Mouse (Mus musculus) liver, embryonic 15.5 days (tissue): ENCODE results near the gene Aldh3a2. TPM values are rescaled to one million over a fixed set of nuclear protein-coding genes. Genes with fewer than 3 reads are reported as not detected.
"Not testable (repeated sequence)": the region's sequence is repeated elsewhere in the genome, so short reads cannot be mapped to it uniquely, and the experiment has no call there.

Experiments
- ATAC-seq: fragments of 200-750 bp; cut with Nextera tagmentation; 2 replicates; pipeline ENCODE4 v1.8.0; 2017; ENCODE audit warnings: moderate number of reproducible peaks, mild to moderate bottlenecking, moderate library complexity; ENCODE audit not compliant: insufficient read depth
- H3K27ac ChIP-seq: fragments of 300-500 bp; sonication (generic); replicated peaks from 2 replicates; pipeline ENCODE4 v1.5.1; 2015; ENCODE audit warnings: mild to moderate bottlenecking, inconsistent platforms
- H3K27me3 ChIP-seq: fragments of 300-500 bp; sonication (generic); 2 replicates; pipeline ENCODE4 v1.6.1; 2015; ENCODE audit warnings: mild to moderate bottlenecking, inconsistent platforms
- H3K36me3 ChIP-seq: fragments of 300-500 bp; sonication (generic); replicated peaks from 2 replicates; pipeline ENCODE4 v1.6.1; 2015; ENCODE audit warnings: moderate library complexity, mild to moderate bottlenecking, inconsistent platforms
- H3K4me1 ChIP-seq: fragments of 300-500 bp; sonication (generic); replicated peaks from 2 replicates; pipeline ENCODE4 v1.6.1; 2015; ENCODE audit warnings: inconsistent platforms
- H3K4me2 ChIP-seq: fragments of 300-500 bp; sonication (generic); 2 replicates; pipeline ENCODE4 v1.6.1; 2015; ENCODE audit warnings: moderate library complexity, mild to moderate bottlenecking, inconsistent platforms
- H3K4me3 ChIP-seq: fragments of 300-500 bp; sonication (generic); replicated peaks from 2 replicates; pipeline ENCODE4 v1.5.1; 2015; ENCODE audit warnings: mild to moderate bottlenecking, inconsistent platforms
- H3K9ac ChIP-seq: fragments of 300-500 bp; sonication (generic); 2 replicates; pipeline ENCODE4 v1.6.1; 2015; ENCODE audit warnings: moderate library complexity, mild to moderate bottlenecking, inconsistent platforms
- H3K9me3 ChIP-seq: fragments of 300-500 bp; sonication (generic); replicated peaks from 2 replicates; pipeline ENCODE4 v1.6.1; 2016; ENCODE audit warnings: inconsistent platforms
- WGBS: fragments of 180-500 bp; shearing (Covaris S2); methylation state at CpG from one replicate; pipeline ENCODE4 v1.1.7; 2015; ENCODE audit warnings: mixed read lengths; ENCODE audit not compliant: insufficient replicate concordance; 5-methylcytosine and 5-hydroxymethylcytosine counted together
- polyA plus RNA-seq: library from polyadenylated mRNA; unstranded; fragments of >200 nt; fragmentation: Nextera tagmentation; extraction: Ambion mirVana; gene quantifications from 2 replicates; pipeline ENCODE4 v1.2.1, GENCODE M21; 2015

Aldh3a2 gene
- polyA plus RNA-seq, 1 experiment from 2014 or later = 32.4 TPM

DNA sequence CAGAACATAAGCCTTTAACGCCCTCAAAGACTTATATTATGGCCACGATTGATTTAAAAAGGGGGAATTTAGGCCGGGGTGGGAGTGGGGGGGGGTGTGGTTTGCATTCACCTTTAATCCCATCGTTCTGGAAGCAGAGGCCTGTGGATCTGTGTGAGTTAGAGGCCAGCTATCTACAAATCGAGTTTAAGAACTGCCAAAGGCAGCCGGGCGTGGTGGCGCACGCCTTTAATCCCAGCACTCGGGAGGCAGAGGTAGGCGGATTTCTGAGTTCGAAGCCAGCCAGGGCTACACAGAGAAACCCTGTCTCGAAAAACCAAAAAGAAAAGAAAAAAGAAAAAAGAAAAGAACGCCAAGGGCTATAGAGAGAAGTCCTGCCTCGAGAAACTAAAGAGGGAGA, 93.8 kb downstream of the Aldh3a2 start:
- not testable (repeated sequence) for H3K27me3 ChIP-seq, ATAC-seq, H3K27ac ChIP-seq, H3K36me3 ChIP-seq, H3K9me3 ChIP-seq, H3K9ac ChIP-seq
- 44% methylated on average over 15 of the region's 15 CpGs for WGBS
- Histone ChIP-seq H3K4me3 (peak overlapping the region; percentile 74; the same call in 1 of the 2 replicates), H3K4me1 (peaks cover 26% of the 10 kb centered on the region), H3K4me2 (peak overlapping the region; percentile 99)

Other genes with a start within 250 kb of the Aldh3a2 start
- 0.08 TPM in 1 of 2 replicates, not detected in the other for gene Kcnj12, start 244.9 kb downstream of the Aldh3a2 start, polyA plus RNA-seq
- 4.2 and 4.4 TPM in 2 replicates for gene Tnfrsf13b, start 140.7 kb downstream of the Aldh3a2 start, polyA plus RNA-seq
- 15.9 and 17.0 TPM in 2 replicates for gene Usp22, start 92.4 kb downstream of the Aldh3a2 start, polyA plus RNA-seq
- 0.10 and 0.14 TPM in 2 replicates for gene Aldh3a1, start 59.9 kb downstream of the Aldh3a2 start, polyA plus RNA-seq
- 0.03 and 0.06 TPM in 2 replicates for gene Slc47a2, start 75.4 kb upstream of the Aldh3a2 start, polyA plus RNA-seq
- gene Slc47a1, start 110.9 kb upstream of the Aldh3a2 start, polyA plus RNA-seq = 14.6 and 17.9 TPM in 2 replicates
- gene Rnf112, start 186.7 kb upstream of the Aldh3a2 start, polyA plus RNA-seq = 0.08 and 0.17 TPM in 2 replicates
- gene Mfap4, start 218.0 kb upstream of the Aldh3a2 start, polyA plus RNA-seq = 8.7 and 9.8 TPM in 2 replicates
- gene Mapk7, start 226.9 kb upstream of the Aldh3a2 start, polyA plus RNA-seq = 7.4 and 8.7 TPM in 2 replicates
- gene B9d1, start 237.7 kb upstream of the Aldh3a2 start, polyA plus RNA-seq = 1.6 and 1.8 TPM in 2 replicates